Mouse (Mus musculus): Measurements from ENCODE around the gene Zg16. TPM values are rescaled to one million over a fixed set of nuclear protein-coding genes. Genes with fewer than 3 reads are reported as not detected.

Zg16 gene
- polyA plus RNA-seq, 1 experiment from 2014 or later: 0.30 TPM

DNA sequence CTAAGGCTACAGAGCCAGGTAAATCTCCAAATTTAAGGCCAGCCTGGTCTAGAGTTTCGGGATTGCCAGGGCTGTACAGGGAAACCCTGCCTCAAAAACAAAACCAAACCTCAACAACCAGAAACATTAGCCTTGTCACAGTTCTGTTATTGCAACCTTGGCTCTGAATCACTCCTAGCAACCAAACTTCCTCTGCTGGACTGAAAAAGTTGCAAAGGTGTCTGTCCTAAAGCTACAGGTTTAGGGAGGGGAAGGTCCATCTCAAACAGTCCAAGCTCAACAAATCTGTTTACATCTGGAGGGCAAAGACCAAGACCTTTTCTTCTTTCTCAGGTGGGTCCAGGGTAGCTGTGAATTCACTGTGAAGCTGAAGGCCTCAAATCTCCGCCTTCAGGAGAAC is 76.1 kb downstream of the Zg16 start:
- DNase-seq (ENCODE audit: low spot score): no peak
- Histone ChIP-seq H3K9ac (replicated peaks; ENCODE audit: low read depth) (no peak overlapping the region), H3K27ac (ENCODE audit: low read length) (no peak overlapping the region), H3K4me3 (ENCODE audit: low read depth, low read length) (no peak overlapping the region), H3K4me2 (replicated peaks; ENCODE audit: low read depth, low read length) (no peak overlapping the region), H3K4me1 (ENCODE audit: insufficient read depth, low read depth, low read length) (peaks cover 4% of the 10 kb centered on the region; the same call in 1 of the 2 replicates), H3K27me3 (replicated peaks; ENCODE audit: insufficient read depth, low read length) (no peaks in the 10 kb centered on the region), H3K36me3 (ENCODE audit: insufficient read depth, low read length) (no peaks in the 10 kb centered on the region), H3K9me3 (ENCODE audit: low read length) (no peaks in the 10 kb centered on the region)
- ATAC-seq: no peak
- WGBS: 85% methylated on average over 2 of the region's 2 CpGs
- TF ChIP-seq EP300 (IDR thresholded peaks at IDR 0.05): no peak
- TF ChIP-seq CTCF (IDR thresholded peaks at IDR 0.05): no peak

GRCm38 (mm10) chr7:127009307-127010085 is 77.6 kb downstream of the Zg16 start:
- Histone ChIP-seq H3K4me1 (ENCODE audit: insufficient read depth, low read depth, low read length) (no peaks in the 10 kb centered on the region; the same call in 1 of the 2 replicates), H3K36me3 (ENCODE audit: insufficient read depth, low read length) (no peaks in the 10 kb centered on the region), H3K4me2 (replicated peaks; ENCODE audit: low read depth, low read length) (no peak overlapping the region), H3K9ac (replicated peaks; ENCODE audit: low read depth) (no peak overlapping the region), H3K27me3 (replicated peaks; ENCODE audit: insufficient read depth, low read length) (no peaks in the 10 kb centered on the region), H3K9me3 (ENCODE audit: low read length) (no peaks in the 10 kb centered on the region), H3K4me3 (ENCODE audit: low read depth, low read length) (no peak overlapping the region), H3K27ac (ENCODE audit: low read length) (peak overlapping the region; percentile 86)
- no peak for TF ChIP-seq EP300 (IDR thresholded peaks at IDR 0.05)
- no peak for TF ChIP-seq CTCF (IDR thresholded peaks at IDR 0.05)
- DNase-seq (ENCODE audit: low spot score): no peak
- WGBS: 76% methylated on average over 17 of the region's 17 CpGs
- no peak for ATAC-seq

- H3K9ac ChIP-seq (replicated peaks; ENCODE audit: low read depth): no peak overlapping the region
- peak; percentile 96 for ATAC-seq
- H3K4me3 ChIP-seq (ENCODE audit: low read depth, low read length): no peak overlapping the region
- no peaks in the 10 kb centered on the region for H3K36me3 ChIP-seq (ENCODE audit: insufficient read depth, low read length)
- DNase-seq (ENCODE audit: low spot score): peak; percentile 94
- H3K4me2 ChIP-seq (replicated peaks; ENCODE audit: low read depth, low read length): peak overlapping the region; percentile 19; the same call in 1 of the 2 replicates
- H3K27ac ChIP-seq (ENCODE audit: low read length): peak overlapping the region; percentile 86
- 35% methylated on average over 9 of the region's 9 CpGs for WGBS
- no peaks in the 10 kb centered on the region; the same call in 1 of the 2 replicates for H3K4me1 ChIP-seq (ENCODE audit: insufficient read depth, low read depth, low read length)
- no peaks in the 10 kb centered on the region for H3K9me3 ChIP-seq (ENCODE audit: low read length)
- no peaks in the 10 kb centered on the region for H3K27me3 ChIP-seq (replicated peaks; ENCODE audit: insufficient read depth, low read length)
- TF ChIP-seq CTCF (IDR thresholded peaks at IDR 0.05): no peak
Observed at GRCm38 (mm10) chr7:127008239-127009019, 78.7 kb downstream of the Zg16 start.

- H3K4me3 ChIP-seq (ENCODE audit: low read depth, low read length): no peak overlapping the region
- 78% methylated on average over 6 of the region's 6 CpGs for WGBS
- DNase-seq (ENCODE audit: low spot score) (no peak), ATAC-seq (no peak)
- no peak overlapping the region for H3K4me2 ChIP-seq (replicated peaks; ENCODE audit: low read depth, low read length)
- H3K36me3 ChIP-seq (ENCODE audit: insufficient read depth, low read length): no peaks in the 10 kb centered on the region
- H3K27ac ChIP-seq (ENCODE audit: low read length): no peak overlapping the region
- TF ChIP-seq EP300 (IDR thresholded peaks at IDR 0.05) (no peak), CTCF (IDR thresholded peaks at IDR 0.05) (no peak)
- no peaks in the 10 kb centered on the region for H3K27me3 ChIP-seq (replicated peaks; ENCODE audit: insufficient read depth, low read length)
- H3K9me3 ChIP-seq (ENCODE audit: low read length): no peaks in the 10 kb centered on the region
- H3K4me1 ChIP-seq (ENCODE audit: insufficient read depth, low read depth, low read length): no peaks in the 10 kb centered on the region; the same call in 1 of the 2 replicates
- H3K9ac ChIP-seq (replicated peaks; ENCODE audit: low read depth): no peak overlapping the region
Observed at GRCm38 (mm10) chr7:127007313-127008024, 79.7 kb downstream of the Zg16 start.

DNA sequence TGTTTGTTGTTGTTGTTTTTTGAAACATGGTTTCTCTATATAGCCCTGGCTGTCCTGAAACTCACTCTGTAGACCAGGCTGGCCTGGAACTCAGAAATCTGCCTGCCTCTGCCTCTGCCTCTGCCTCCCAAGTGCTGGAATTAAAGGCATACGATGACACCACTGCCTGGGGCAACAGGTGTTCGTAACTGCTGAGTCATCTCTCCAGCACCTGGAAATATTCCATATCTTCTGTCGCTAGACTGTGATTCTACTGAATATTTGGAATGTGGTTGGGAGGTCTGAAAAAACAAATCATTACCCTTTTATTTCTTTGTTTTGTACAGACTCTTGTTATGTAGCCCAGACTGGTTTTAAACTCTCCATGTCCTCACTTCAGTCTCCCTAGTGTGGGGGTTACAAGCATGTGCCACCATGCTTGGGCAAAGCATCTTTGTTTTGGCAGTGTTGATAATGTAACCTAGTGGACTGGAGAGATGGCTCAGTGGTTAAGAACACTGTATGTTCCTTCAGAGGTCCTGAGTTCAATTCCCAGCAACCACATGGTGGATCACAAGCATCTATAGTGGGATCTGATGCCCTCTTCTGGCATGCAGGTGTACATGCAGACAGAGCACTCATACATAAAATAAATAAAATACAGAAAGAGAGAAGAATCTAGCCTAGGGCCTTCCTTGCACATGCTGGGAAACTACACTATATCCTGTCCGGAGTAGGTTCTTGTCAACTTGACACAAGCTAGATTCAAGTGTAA is 82.8 kb downstream of the Zg16 start:
- no peak for ATAC-seq
- H3K27me3 ChIP-seq (replicated peaks; ENCODE audit: insufficient read depth, low read length): no peaks in the 10 kb centered on the region

More for the DNA sequence above, 82.8 kb downstream of the Zg16 start:
- WGBS: 85% methylated on average over 4 of the region's 4 CpGs
- H3K9me3 ChIP-seq (ENCODE audit: low read length): no peaks in the 10 kb centered on the region
- H3K36me3 ChIP-seq (ENCODE audit: insufficient read depth, low read length): peaks cover 12% of the 10 kb centered on the region; the same call in 1 of the 2 replicates
- no peak overlapping the region for H3K4me2 ChIP-seq (replicated peaks; ENCODE audit: low read depth, low read length)
- H3K4me1 ChIP-seq (ENCODE audit: insufficient read depth, low read depth, low read length): no peaks in the 10 kb centered on the region; the same call in 1 of the 2 replicates
- no peak overlapping the region for H3K27ac ChIP-seq (ENCODE audit: low read length)
- no peak overlapping the region for H3K9ac ChIP-seq (replicated peaks; ENCODE audit: low read depth)
- TF ChIP-seq CTCF (IDR thresholded peaks at IDR 0.05) (peak; percentile 48), EP300 (IDR thresholded peaks at IDR 0.05) (no peak)
- no peak for DNase-seq (ENCODE audit: low spot score)
- H3K4me3 ChIP-seq (ENCODE audit: low read depth, low read length): no peak overlapping the region
